Mouse (Mus musculus) liver, adult 2 months (tissue): ENCODE results near the gene Gipc2. TPM values are rescaled to one million over a fixed set of nuclear protein-coding genes. Genes with fewer than 3 reads are reported as not detected.
"Not testable (repeated sequence)": the region's sequence is repeated elsewhere in the genome, so short reads cannot be mapped to it uniquely, and the experiment has no call there.

Experiments used
- DNase-seq: peaks from one replicate; pipeline ENCODE4 v3.0.0-alpha.2; 2011; ENCODE audit warnings: low read depth, low spot score; ENCODE audit errors: extremely low read depth
- H3K27ac ChIP-seq: fragments of 200-500 bp; replicated peaks from 2 replicates; pipeline ENCODE4 v1.5.1; 2012; ENCODE audit warnings: low read depth, mild to moderate bottlenecking, control low read depth, inconsistent platforms, low read length; ENCODE audit not compliant: insufficient read depth
- H3K27me3 ChIP-seq: fragments of 200-500 bp; 2 replicates; pipeline ENCODE4 v1.6.1; 2012; ENCODE audit warnings: mild to moderate bottlenecking, moderate library complexity, low read length, inconsistent platforms; ENCODE audit not compliant: control insufficient read depth, insufficient read depth
- H3K36me3 ChIP-seq: fragments of 200-500 bp; 2 replicates; pipeline ENCODE4 v1.6.1; 2012; ENCODE audit warnings: low read length, inconsistent platforms; ENCODE audit not compliant: control insufficient read depth, insufficient read depth
- H3K4me1 ChIP-seq: fragments of 200-500 bp; 2 replicates; pipeline ENCODE4 v1.6.1; 2011; ENCODE audit warnings: low read length; ENCODE audit not compliant: control insufficient read depth, insufficient read depth
- H3K4me3 ChIP-seq: fragments of 200-500 bp; 2 replicates; pipeline ENCODE4 v1.5.1; 2011; ENCODE audit warnings: low read depth, mild to moderate bottlenecking, control low read depth, low read length, moderate library complexity; ENCODE audit not compliant: insufficient read depth
- H3K79me2 ChIP-seq: fragments of 200-500 bp; 2 replicates; pipeline ENCODE4 v1.6.1; 2012; ENCODE audit warnings: inconsistent platforms, mild to moderate bottlenecking, low read length, moderate library complexity; ENCODE audit not compliant: control insufficient read depth, insufficient read depth
- H3K9ac ChIP-seq: fragments of 200-500 bp; 2 replicates; pipeline ENCODE4 v1.6.1; 2012; ENCODE audit warnings: low read depth, mild to moderate bottlenecking, control low read depth, inconsistent platforms, low read length
- CTCF ChIP-seq: fragments of 200-500 bp; IDR thresholded peaks from 2 replicates; pipeline ENCODE4 v1.5.1; 2011; ENCODE audit warnings: low read depth, low read length, control low read depth
- POLR2A ChIP-seq: fragments of 200-500 bp; IDR thresholded peaks from 2 replicates; pipeline ENCODE4 v1.6.1; 2011; ENCODE audit warnings: low read length, control low read depth; ENCODE audit not compliant: insufficient read depth; ENCODE audit errors: extremely low read depth
- WGBS: fragments of 180-500 bp; shearing (Covaris S2); methylation state at CpG from one replicate; pipeline ENCODE4 v1.1.7; 2018; 5-methylcytosine and 5-hydroxymethylcytosine counted together
- polyA plus RNA-seq: library from polyadenylated mRNA; depleted of rRNA; stranded (reverse); fragments of >200 nt; gene quantifications from 2 replicates; pipeline ENCODE4 v1.2.3, GENCODE M21; 2012
- total RNA-seq: library from RNA; depleted of rRNA; stranded (reverse); fragments of >200 nt; gene quantifications from 2 replicates; pipeline ENCODE4 v1.2.3, GENCODE M21; 2014

The Gipc2 gene
- total and polyA plus RNA-seq, 2 experiments = 0.22 to 0.46 TPM

DNA sequence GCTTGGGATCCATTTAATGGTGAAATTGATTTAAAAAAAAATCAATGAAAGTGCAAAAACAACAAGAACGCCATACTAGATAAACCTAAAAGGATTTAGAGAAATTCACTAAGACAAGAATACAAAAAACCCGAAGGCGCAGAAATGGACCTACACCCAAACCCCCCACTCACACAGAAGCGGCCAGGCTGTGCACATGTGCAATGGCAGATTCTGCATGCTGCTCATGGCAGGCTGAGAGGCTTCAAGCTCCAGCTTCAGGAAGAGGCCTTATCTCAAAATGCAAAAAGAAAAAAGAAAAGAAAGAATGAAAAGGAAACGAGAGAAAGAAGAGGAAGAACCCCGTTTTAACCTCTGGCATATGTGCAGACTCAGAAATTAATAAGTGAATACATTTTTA, 37.4 kb upstream of the Gipc2 start:
- Histone ChIP-seq H3K36me3 (no peaks in the 10 kb centered on the region), H3K4me3 (no peak overlapping the region), H3K27me3 (no peaks in the 10 kb centered on the region), H3K27ac (no peak overlapping the region), H3K79me2 (peaks cover 6% of the 10 kb centered on the region; the same call in 1 of the 2 replicates), H3K9ac (no peak overlapping the region), H3K4me1 (peaks cover 4% of the 10 kb centered on the region)
- WGBS = 78% methylated on average over 6 of the region's 6 CpGs
- no peak for TF ChIP-seq POLR2A
- no peak for TF ChIP-seq CTCF
- DNase-seq = no peak

DNA sequence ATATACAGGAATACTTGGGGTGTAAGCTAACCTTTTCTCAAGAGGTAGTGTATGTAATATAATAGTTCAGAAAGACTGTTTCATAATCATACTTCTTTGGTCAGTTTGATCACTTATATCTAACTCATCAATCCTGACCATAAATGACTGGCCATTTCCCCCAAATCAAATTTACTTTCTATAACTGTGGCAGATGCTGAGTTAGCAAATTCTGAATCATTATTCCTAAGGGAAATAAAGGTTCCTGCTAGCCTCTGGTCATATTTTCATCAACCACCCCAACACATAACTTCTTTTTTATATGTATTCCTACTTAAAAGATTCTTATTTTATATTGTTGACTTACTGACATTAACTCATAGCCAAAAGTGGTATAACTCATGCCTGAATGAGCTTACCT, 36.9 kb upstream of the Gipc2 start:
- no peak for DNase-seq
- H3K9ac ChIP-seq = no peak overlapping the region
- H3K27ac ChIP-seq = no peak overlapping the region
- peaks cover 5% of the 10 kb centered on the region; the same call in 1 of the 2 replicates for H3K79me2 ChIP-seq
- H3K4me3 ChIP-seq = no peak overlapping the region
- no peaks in the 10 kb centered on the region for H3K36me3 ChIP-seq
- H3K27me3 ChIP-seq = no peaks in the 10 kb centered on the region
- TF ChIP-seq CTCF (no peak), POLR2A (no peak)
- H3K4me1 ChIP-seq = peaks cover 3% of the 10 kb centered on the region; the same call in 1 of the 2 replicates

DNA sequence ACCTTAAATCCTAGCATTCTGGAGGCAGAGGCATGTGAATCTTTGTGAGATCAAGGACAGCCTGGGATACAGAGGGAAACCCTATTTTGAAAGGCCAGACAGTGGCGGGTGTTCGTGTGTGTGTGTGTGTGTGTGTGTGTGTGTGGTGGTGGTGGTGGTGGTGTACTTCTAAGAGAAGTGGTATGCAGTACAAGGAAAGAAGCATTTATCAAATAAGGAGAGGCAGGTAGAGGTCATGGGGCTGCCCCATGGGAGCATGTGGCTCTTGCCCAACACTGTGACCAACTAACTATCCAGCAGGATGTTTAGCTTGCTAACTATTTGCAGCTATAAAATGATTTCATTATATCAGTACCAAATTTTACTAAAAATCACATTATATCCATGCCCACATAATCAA, 35.6 kb upstream of the Gipc2 start:
- no peaks in the 10 kb centered on the region for H3K36me3 ChIP-seq
- H3K4me3 ChIP-seq = no peak overlapping the region
- WGBS = 21% methylated on average over 2 of the region's 2 CpGs
- H3K79me2 ChIP-seq = peaks cover 2% of the 10 kb centered on the region; the same call in 1 of the 2 replicates
- H3K4me1 ChIP-seq = peaks cover 3% of the 10 kb centered on the region; the same call in 1 of the 2 replicates
- H3K9ac ChIP-seq = peak overlapping the region; percentile 35; the same call in 1 of the 2 replicates
- TF ChIP-seq CTCF = no peak
- TF ChIP-seq POLR2A = no peak
- no peaks in the 10 kb centered on the region for H3K27me3 ChIP-seq
- DNase-seq = peak; percentile 69
- H3K27ac ChIP-seq = peak overlapping the region; percentile 99

DNA sequence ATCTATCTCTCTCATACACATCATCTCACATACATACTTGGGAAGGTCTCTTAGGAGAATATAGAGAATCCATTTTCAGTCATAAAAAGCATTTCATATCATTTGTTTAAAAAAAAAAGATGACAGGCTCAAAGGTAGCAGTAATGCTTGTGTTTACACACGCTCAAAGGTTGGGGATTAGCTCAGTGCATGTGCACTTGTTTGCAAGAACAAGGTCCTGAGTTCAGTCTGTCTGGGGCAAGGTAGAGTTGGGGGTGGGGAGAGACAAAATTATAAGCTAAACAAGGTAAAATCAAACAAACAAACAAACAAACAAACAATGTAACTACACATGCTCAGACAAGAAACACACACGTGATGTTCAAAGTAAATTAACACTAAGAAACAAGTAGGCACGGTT, 35.2 kb upstream of the Gipc2 start:
- Histone ChIP-seq H3K9ac (no peak overlapping the region), H3K4me3 (no peak overlapping the region), H3K27ac (peak overlapping the region; percentile 99), H3K27me3 (no peaks in the 10 kb centered on the region), H3K79me2 (peaks cover 2% of the 10 kb centered on the region; the same call in 1 of the 2 replicates), H3K36me3 (no peaks in the 10 kb centered on the region), H3K4me1 (peaks cover 3% of the 10 kb centered on the region; the same call in 1 of the 2 replicates)
- TF ChIP-seq CTCF = no peak
- no peak for TF ChIP-seq POLR2A
- DNase-seq = peak; percentile 95
- 28% methylated on average over 3 of the region's 3 CpGs for WGBS

DNA sequence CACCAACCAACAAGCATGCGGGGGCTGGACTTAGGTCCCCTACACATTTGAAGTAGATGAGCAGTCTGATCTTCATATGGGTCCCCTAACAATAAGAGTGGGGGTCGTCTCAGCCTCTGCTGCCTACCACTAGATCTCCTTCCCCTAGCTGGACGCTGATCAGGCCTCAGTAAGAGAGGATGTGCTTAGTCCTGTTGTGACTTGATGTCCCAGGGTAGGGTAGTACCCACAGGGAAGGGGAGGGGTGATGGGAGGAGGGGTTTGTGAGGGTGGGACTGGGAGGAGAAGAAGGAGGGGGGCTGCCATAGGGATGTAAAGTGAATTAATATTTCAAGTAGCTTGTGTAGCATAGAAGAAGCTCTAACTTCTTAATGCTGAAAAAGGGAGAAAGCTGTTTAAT, 33.1 kb upstream of the Gipc2 start:
- peaks cover 5% of the 10 kb centered on the region; the same call in 1 of the 2 replicates for H3K4me1 ChIP-seq
- no peaks in the 10 kb centered on the region for H3K27me3 ChIP-seq
- no peak overlapping the region for H3K4me3 ChIP-seq
- no peak for DNase-seq
- no peak overlapping the region for H3K9ac ChIP-seq
- WGBS = 86% methylated on average over 3 of the region's 3 CpGs
- no peak for TF ChIP-seq POLR2A
- no peak for TF ChIP-seq CTCF
- H3K79me2 ChIP-seq = peaks cover 2% of the 10 kb centered on the region; the same call in 1 of the 2 replicates
- H3K27ac ChIP-seq = no peak overlapping the region
- no peaks in the 10 kb centered on the region for H3K36me3 ChIP-seq

DNA sequence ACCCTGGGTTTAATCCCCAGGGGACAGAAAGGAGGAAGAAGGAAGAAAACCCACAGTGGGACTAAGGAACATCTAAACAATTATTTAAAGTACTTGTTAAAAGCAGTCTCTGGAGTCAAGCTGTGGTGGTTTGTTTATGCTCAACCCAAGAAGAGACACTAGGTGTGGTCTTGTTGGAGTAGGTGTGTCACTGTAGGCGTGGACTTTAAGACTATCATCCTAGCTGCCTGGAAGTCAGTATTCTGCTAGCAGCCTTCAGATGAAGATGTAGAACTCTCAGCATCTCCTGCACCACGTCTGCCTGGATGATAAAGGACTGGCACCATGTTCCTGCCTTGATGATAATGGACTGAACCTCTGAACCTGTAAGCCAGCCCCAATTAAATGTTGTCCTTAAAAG, 31.2 kb upstream of the Gipc2 start:
- not testable (repeated sequence) for H3K27ac ChIP-seq, H3K9ac ChIP-seq, H3K36me3 ChIP-seq, H3K4me1 ChIP-seq, H3K27me3 ChIP-seq, H3K79me2 ChIP-seq, DNase-seq, H3K4me3 ChIP-seq
- WGBS = 74% methylated on average over 2 of the region's 2 CpGs
